Mouse (Mus musculus) thymus, adult 2 months (tissue): ENCODE results near the gene Krt34. TPM values are rescaled to one million over a fixed set of nuclear protein-coding genes. Genes with fewer than 3 reads are reported as not detected.

ENCODE experiments used
- DNase-seq: peaks from one replicate; pipeline ENCODE4 v3.0.0; 2021
- H3K27ac ChIP-seq: fragments of 200-500 bp; 2 replicates; pipeline ENCODE4 v1.5.1; 2012; ENCODE audit warnings: low read length, control low read depth; ENCODE audit not compliant: control insufficient read depth, insufficient read depth
- H3K27me3 ChIP-seq: fragments of 200-500 bp; 2 replicates; pipeline ENCODE4 v1.6.1; 2012; ENCODE audit warnings: mild to moderate bottlenecking, low read length, moderate library complexity, mixed read lengths; ENCODE audit not compliant: control insufficient read depth, insufficient read depth
- H3K36me3 ChIP-seq: fragments of 200-500 bp; 2 replicates; pipeline ENCODE4 v1.6.1; 2012; ENCODE audit warnings: mild to moderate bottlenecking, low read length, moderate library complexity; ENCODE audit not compliant: control insufficient read depth, insufficient read depth
- H3K4me1 ChIP-seq: fragments of 200-500 bp; replicated peaks from 2 replicates; pipeline ENCODE4 v1.6.1; 2012; ENCODE audit warnings: low read length; ENCODE audit not compliant: control insufficient read depth, insufficient read depth
- H3K4me3 ChIP-seq: fragments of 200-500 bp; 2 replicates; pipeline ENCODE4 v1.5.1; 2012; ENCODE audit warnings: mild to moderate bottlenecking, low read length, control low read depth, moderate library complexity; ENCODE audit not compliant: control insufficient read depth, insufficient read depth
- CTCF ChIP-seq: fragments of 200-500 bp; IDR thresholded peaks from 2 replicates; pipeline ENCODE4 v1.5.1; 2012; ENCODE audit warnings: mild to moderate bottlenecking, control low read depth, low read length, moderate library complexity, borderline replicate concordance; ENCODE audit not compliant: control insufficient read depth, poor library complexity, insufficient read depth; ENCODE audit errors: extremely low read depth
- POLR2A ChIP-seq: fragments of 200-500 bp; IDR thresholded peaks from 2 replicates; pipeline ENCODE4 v1.6.1; 2012; ENCODE audit warnings: mild to moderate bottlenecking, low read length, control low read depth, moderate library complexity; ENCODE audit not compliant: control insufficient read depth, poor library complexity, insufficient read depth; ENCODE audit errors: extremely low read depth
- WGBS: fragments of 180-500 bp; shearing (Covaris S2); methylation state at CpG from one replicate; pipeline ENCODE4 v1.1.7; 2018; 5-methylcytosine and 5-hydroxymethylcytosine counted together
- polyA plus RNA-seq: library from polyadenylated mRNA; depleted of rRNA; stranded (reverse); fragments of >200 nt; gene quantifications from 2 replicates; pipeline ENCODE4 v1.2.3, GENCODE M21; 2012

The Krt34 gene
- polyA plus RNA-seq, 1 experiment: not detected

GRCm38 (mm10) chr11:100021438-100021837 lies 19.9 kb downstream of the Krt34 start:
- Histone ChIP-seq H3K4me1 (no peaks in the 10 kb centered on the region), H3K27me3 (no peaks in the 10 kb centered on the region), H3K4me3 (no peak overlapping the region), H3K27ac (no peak overlapping the region), H3K36me3 (no peaks in the 10 kb centered on the region)
- TF ChIP-seq CTCF: no peak
- no peak for TF ChIP-seq POLR2A
- 90% methylated on average over 5 of the region's 5 CpGs for WGBS
- no peak for DNase-seq

DNA sequence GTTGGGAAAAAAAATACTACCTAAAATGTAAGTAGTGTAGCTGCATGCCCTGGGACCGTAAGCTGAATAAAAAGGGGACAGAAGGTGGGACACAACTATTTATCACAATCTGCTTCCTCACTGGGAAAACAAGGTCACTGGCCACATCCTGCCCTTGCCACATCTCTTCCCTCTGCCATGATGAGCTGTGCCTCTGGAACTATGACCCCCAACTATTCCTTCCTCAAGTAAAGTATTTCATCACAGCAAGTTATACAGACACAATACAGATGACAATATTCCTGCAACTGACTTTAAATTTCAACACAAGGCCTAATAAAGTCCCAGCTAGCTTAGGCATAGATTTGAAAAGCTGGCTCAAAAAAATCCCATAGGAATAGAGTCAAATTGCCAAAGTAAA lies 21.9 kb downstream of the Krt34 start:
- no peak for DNase-seq
- Histone ChIP-seq H3K27ac (no peak overlapping the region), H3K36me3 (no peaks in the 10 kb centered on the region), H3K4me3 (no peak overlapping the region), H3K4me1 (no peaks in the 10 kb centered on the region), H3K27me3 (no peaks in the 10 kb centered on the region)
- 72% methylated on average over 1 of the region's 1 CpGs for WGBS
- no peak for TF ChIP-seq POLR2A
- TF ChIP-seq CTCF: no peak

DNA sequence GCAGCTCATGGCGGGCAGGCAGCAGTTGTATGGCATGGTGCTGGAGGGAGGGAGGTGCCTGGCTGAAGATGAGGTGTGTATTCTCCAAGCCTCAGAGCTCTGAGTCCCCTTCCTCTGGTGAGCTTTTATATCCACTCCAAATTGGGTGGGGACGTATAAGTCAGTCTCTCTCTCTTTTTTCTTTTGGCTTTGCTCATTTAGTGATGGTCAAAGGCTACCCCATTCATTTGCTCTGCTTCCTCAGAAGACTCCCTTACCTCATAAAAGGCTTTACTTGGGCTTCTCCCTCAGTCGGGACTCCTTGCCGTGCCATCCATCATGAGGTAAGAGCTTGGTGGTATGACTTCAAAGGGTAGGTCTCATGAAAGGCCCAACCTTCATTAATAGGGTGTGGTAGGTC lies 25.2 kb downstream of the Krt34 start, which contains the start of gene Krt33a:
Gene Krt33a (minus strand): TSS at position 101 of the 400 bp plus-strand sequence.
- Histone ChIP-seq H3K36me3 (no peaks in the 10 kb centered on the region), H3K4me1 (no peaks in the 10 kb centered on the region), H3K27me3 (no peaks in the 10 kb centered on the region), H3K4me3 (no peak within 1 kb of the TSS), H3K27ac (no peak within 1 kb of the TSS)
- WGBS: 86% methylated on average over 4 of the region's 4 CpGs
- TF ChIP-seq CTCF (no peak), POLR2A (no peak)
- DNase-seq: no peak

- no peaks in the 10 kb centered on the region for H3K4me1 ChIP-seq
- no peaks in the 10 kb centered on the region for H3K36me3 ChIP-seq
- H3K27me3 ChIP-seq: no peaks in the 10 kb centered on the region
- DNase-seq: no peak
- TF ChIP-seq CTCF: no peak
- no peak for TF ChIP-seq POLR2A
- WGBS: 77% methylated on average over 4 of the region's 4 CpGs
- no peak overlapping the region for H3K4me3 ChIP-seq
- H3K27ac ChIP-seq: no peak overlapping the region
Measured at GRCm38 (mm10) chr11:100013691-100014171, 27.6 kb downstream of the Krt34 start.

- Histone ChIP-seq H3K27me3 (no peaks in the 10 kb centered on the region), H3K36me3 (no peaks in the 10 kb centered on the region), H3K27ac (no peak overlapping the region), H3K4me1 (no peaks in the 10 kb centered on the region), H3K4me3 (no peak overlapping the region)
- no peak for TF ChIP-seq CTCF
- DNase-seq: no peak
- WGBS: 88% methylated on average over 5 of the region's 5 CpGs
Measured at GRCm38 (mm10) chr11:100010682-100011081, 30.7 kb downstream of the Krt34 start.

GRCm38 (mm10) chr11:100008336-100008735 lies 33.0 kb downstream of the Krt34 start:
- Histone ChIP-seq H3K27me3 (no peaks in the 10 kb centered on the region), H3K4me3 (no peak overlapping the region), H3K36me3 (no peaks in the 10 kb centered on the region), H3K4me1 (no peaks in the 10 kb centered on the region), H3K27ac (no peak overlapping the region)
- DNase-seq: no peak
- 92% methylated on average over 5 of the region's 5 CpGs for WGBS
- TF ChIP-seq CTCF (no peak), POLR2A (no peak)

- no peak overlapping the region for H3K27ac ChIP-seq
- H3K4me3 ChIP-seq: no peak overlapping the region
- no peaks in the 10 kb centered on the region for H3K4me1 ChIP-seq
- no peaks in the 10 kb centered on the region for H3K36me3 ChIP-seq
- 59% methylated on average over 3 of the region's 3 CpGs for WGBS
- DNase-seq: no peak
- TF ChIP-seq POLR2A: no peak
- no peak for TF ChIP-seq CTCF
- H3K27me3 ChIP-seq: no peaks in the 10 kb centered on the region
Measured at GRCm38 (mm10) chr11:100006624-100007023, 34.7 kb downstream of the Krt34 start.
